Mouse (Mus musculus) liver, postnatal 0 days (tissue): Measurements from ENCODE around the gene Srarp. TPM values are rescaled to one million over a fixed set of nuclear protein-coding genes. Genes with fewer than 3 reads are reported as not detected.

ENCODE experiments used
- ATAC-seq: fragments of 200-750 bp; cut with Nextera tagmentation; 2 replicates; pipeline ENCODE4 v1.8.0; 2017; ENCODE audit warnings: mild to moderate bottlenecking, moderate library complexity
- DNase-seq: peaks from one replicate; pipeline ENCODE4 v3.0.0-alpha.2; 2016
- H3K27ac ChIP-seq: fragments of 300-500 bp; sonication (generic); 2 replicates; pipeline ENCODE4 v1.5.1; 2014; ENCODE audit warnings: antibody characterized with exemption, moderate library complexity, mild to moderate bottlenecking, low read depth
- H3K27me3 ChIP-seq: fragments of 300-500 bp; sonication (generic); 2 replicates; pipeline ENCODE4 v1.6.1; 2014; ENCODE audit warnings: low read length, control low read depth, mixed read lengths; ENCODE audit not compliant: insufficient read depth
- H3K36me3 ChIP-seq: fragments of 300-500 bp; sonication (generic); replicated peaks from 2 replicates; pipeline ENCODE4 v1.6.1; 2014; ENCODE audit warnings: mild to moderate bottlenecking, control low read depth, low read length, moderate library complexity, mixed read lengths; ENCODE audit not compliant: insufficient read depth
- H3K4me1 ChIP-seq: fragments of 300-500 bp; sonication (generic); 2 replicates; pipeline ENCODE4 v1.6.1; 2014; ENCODE audit warnings: antibody characterized with exemption, mild to moderate bottlenecking, control low read depth; ENCODE audit not compliant: insufficient read depth
- H3K4me2 ChIP-seq: fragments of 300-500 bp; sonication (generic); 2 replicates; pipeline ENCODE4 v1.6.1; 2014; ENCODE audit warnings: low read depth, mild to moderate bottlenecking, low read length, moderate library complexity, mixed read lengths
- H3K4me3 ChIP-seq: fragments of 300-500 bp; sonication (generic); 2 replicates; pipeline ENCODE4 v1.5.1; 2014; ENCODE audit warnings: low read depth, low read length
- H3K9ac ChIP-seq: fragments of 300-500 bp; sonication (generic); replicated peaks from 2 replicates; pipeline ENCODE4 v1.6.1; 2014; ENCODE audit warnings: mild to moderate bottlenecking, moderate library complexity
- H3K9me3 ChIP-seq: fragments of 300-500 bp; sonication (generic); 2 replicates; pipeline ENCODE4 v1.6.1; 2016; ENCODE audit warnings: mild to moderate bottlenecking, control low read depth, low read length, mixed read lengths
- CTCF ChIP-seq: sonication (generic); IDR thresholded peaks from 2 replicates; pipeline ENCODE4 v1.5.1; 2016; ENCODE audit warnings: antibody characterized with exemption, low read depth
- EP300 ChIP-seq: IDR thresholded peaks from 2 replicates; pipeline ENCODE4 v1.6.1; 2016; ENCODE audit warnings: antibody characterized with exemption, low read depth, mild to moderate bottlenecking
- WGBS: fragments of 180-500 bp; shearing (Covaris S2); extraction: QIAGEN DNeasy Blood & Tissue Kit; methylation state at CpG from one replicate; pipeline ENCODE4 v1.1.7; 2014; ENCODE audit not compliant: insufficient replicate concordance; 5-methylcytosine and 5-hydroxymethylcytosine counted together
- polyA plus RNA-seq: library from polyadenylated mRNA; unstranded; fragments of >200 nt; fragmentation: Nextera tagmentation; extraction: Ambion mirVana; gene quantifications from 2 replicates; pipeline ENCODE4 v1.2.1, GENCODE M21; 2015

Gene Srarp
- polyA plus RNA-seq, 1 experiment from 2014 or later = not detected

- Histone ChIP-seq H3K9ac (no peak overlapping the region), H3K4me1 (no peaks in the 10 kb centered on the region), H3K27ac (no peak overlapping the region), H3K4me3 (no peak overlapping the region), H3K4me2 (no peak overlapping the region), H3K27me3 (0 out of 2 replicates have a peak, but pooled peaks cover 7% of the 10 kb centered on the region), H3K9me3 (no peaks in the 10 kb centered on the region), H3K36me3 (no peaks in the 10 kb centered on the region)
- 42% methylated on average over 14 of the region's 14 CpGs for WGBS
- DNase-seq = peak; percentile 62
- ATAC-seq = no peak
- TF ChIP-seq EP300 = no peak
- TF ChIP-seq CTCF = peak; percentile 80
These were observed 29.2 kb downstream of the Srarp start for GRCm38 (mm10) chr4:141406516-141407299.

- H3K27ac ChIP-seq = no peak overlapping the region
- no peaks in the 10 kb centered on the region for H3K4me1 ChIP-seq
- DNase-seq = no peak
- no peak overlapping the region for H3K4me2 ChIP-seq
- TF ChIP-seq EP300 (no peak), CTCF (no peak)
- no peak for ATAC-seq
- no peak overlapping the region for H3K9ac ChIP-seq
- whole genome bisulfite sequencing = 81% methylated on average over 3 of the region's 3 CpGs
- H3K27me3 ChIP-seq = 0 out of 2 replicates have a peak, but pooled peaks cover 7% of the 10 kb centered on the region
- H3K4me3 ChIP-seq = no peak overlapping the region
- no peaks in the 10 kb centered on the region for H3K9me3 ChIP-seq
- H3K36me3 ChIP-seq = no peaks in the 10 kb centered on the region
These were observed 30.6 kb downstream of the Srarp start for GRCm38 (mm10) chr4:141405314-141405622.

GRCm38 (mm10) chr4:141404518-141405313 is 31.2 kb downstream of the Srarp start:
- H3K27ac ChIP-seq = no peak overlapping the region
- H3K4me1 ChIP-seq = no peaks in the 10 kb centered on the region
- no peak overlapping the region for H3K4me2 ChIP-seq
- WGBS = 12% methylated on average over 15 of the region's 15 CpGs
- H3K4me3 ChIP-seq = no peak overlapping the region
- H3K36me3 ChIP-seq = no peaks in the 10 kb centered on the region
- no peaks in the 10 kb centered on the region for H3K9me3 ChIP-seq
- peak; percentile 98 for TF ChIP-seq CTCF
- TF ChIP-seq EP300 = no peak
- no peak overlapping the region for H3K9ac ChIP-seq
- peak; percentile 87 for DNase-seq
- ATAC-seq = peak; percentile 78
- H3K27me3 ChIP-seq = 0 out of 2 replicates have a peak, but pooled peaks cover 7% of the 10 kb centered on the region

- Histone ChIP-seq H3K27me3 (0 out of 2 replicates have a peak, but pooled peaks cover 7% of the 10 kb centered on the region), H3K36me3 (no peaks in the 10 kb centered on the region), H3K4me2 (no peak overlapping the region), H3K9ac (no peak overlapping the region), H3K9me3 (no peaks in the 10 kb centered on the region), H3K4me1 (no peaks in the 10 kb centered on the region), H3K4me3 (no peak overlapping the region), H3K27ac (no peak overlapping the region)
- TF ChIP-seq CTCF (no peak), EP300 (no peak)
- no peak for ATAC-seq
- no peak for DNase-seq
- 81% methylated on average over 15 of the region's 15 CpGs for WGBS
These were observed 35.7 kb downstream of the Srarp start for GRCm38 (mm10) chr4:141400171-141400570.

GRCm38 (mm10) chr4:141398545-141398944 is 37.4 kb downstream of the Srarp start, which contains the start of gene Clcnka:
Gene Clcnka, minus strand, starts transcription at chr4:141398724.
- TF ChIP-seq CTCF (no peak), EP300 (no peak)
- no peak within 1 kb of the TSS for H3K4me2 ChIP-seq
- no peak within 1 kb of the TSS for H3K9ac ChIP-seq
- H3K4me3 ChIP-seq = no peak within 1 kb of the TSS
- no peaks in the 10 kb centered on the region for H3K27me3 ChIP-seq
- DNase-seq (no peak), ATAC-seq (no peak)
- H3K4me1 ChIP-seq = no peaks in the 10 kb centered on the region
- no peaks in the 10 kb centered on the region for H3K9me3 ChIP-seq
- 55% methylated on average over 12 of the region's 12 CpGs for WGBS
- no peak within 1 kb of the TSS for H3K27ac ChIP-seq
- no peaks in the 10 kb centered on the region for H3K36me3 ChIP-seq

GRCm38 (mm10) chr4:141397861-141398260 is 38.0 kb downstream of the Srarp start:
- TF ChIP-seq CTCF = no peak
- no peak for TF ChIP-seq EP300
- WGBS = 79% methylated on average over 12 of the region's 12 CpGs
- no peak for ATAC-seq

More at GRCm38 (mm10) chr4:141397861-141398260, 38.0 kb downstream of the Srarp start:
- no peak overlapping the region for H3K27ac ChIP-seq
- no peaks in the 10 kb centered on the region for H3K4me1 ChIP-seq
- H3K9ac ChIP-seq = no peak overlapping the region
- H3K36me3 ChIP-seq = no peaks in the 10 kb centered on the region
- no peaks in the 10 kb centered on the region for H3K9me3 ChIP-seq
- H3K27me3 ChIP-seq = no peaks in the 10 kb centered on the region
- no peak for DNase-seq
- H3K4me3 ChIP-seq = no peak overlapping the region
- H3K4me2 ChIP-seq = no peak overlapping the region
